Mouse (Mus musculus) retina, adult 2 months (tissue): ENCODE data around the gene Fbxl16.

Source experiments
- DNase-seq: peaks from one replicate; pipeline ENCODE4 v3.0.0-alpha.2; 2012; ENCODE audit warnings: low read depth, low spot score

The Fbxl16 gene

GRCm38 (mm10) chr17:25842509-25842908 lies 33.6 kb downstream of the Fbxl16 start:
- DNase-seq: no peak

GRCm38 (mm10) chr17:25843122-25843521 lies 34.2 kb downstream of the Fbxl16 start:
- no peak for DNase-seq

- no peak for DNase-seq
Measured at GRCm38 (mm10) chr17:25843636-25844395, 34.9 kb downstream of the Fbxl16 start.

- DNase-seq: peak; percentile 86
Measured at GRCm38 (mm10) chr17:25844396-25844901, 35.6 kb downstream of the Fbxl16 start, which contains the start of gene Rhot2. Gene Rhot2 (minus strand): TSS chr17:25844851.

- no peak for DNase-seq
Measured at GRCm38 (mm10) chr17:25860229-25860628, 51.3 kb downstream of the Fbxl16 start.

- peak; percentile 84 for DNase-seq
Measured at GRCm38 (mm10) chr17:25860832-25861703, 52.2 kb downstream of the Fbxl16 start, which contains the start of gene Wdr90. Gene Wdr90 (minus strand): TSS chr17:25861501.

GRCm38 (mm10) chr17:25861704-25862612 lies 53.1 kb downstream of the Fbxl16 start:
- no peak for DNase-seq

GRCm38 (mm10) chr17:25863681-25864080 lies 54.8 kb downstream of the Fbxl16 start:
- DNase-seq: no peak

- DNase-seq: no peak
Measured at GRCm38 (mm10) chr17:25864311-25864710, 55.4 kb downstream of the Fbxl16 start.

GRCm38 (mm10) chr17:25865288-25865687 lies 56.4 kb downstream of the Fbxl16 start:
- no peak for DNase-seq

GRCm38 (mm10) chr17:25866172-25866571 lies 57.3 kb downstream of the Fbxl16 start:
- DNase-seq: no peak

GRCm38 (mm10) chr17:25867509-25867835 lies 58.6 kb downstream of the Fbxl16 start:
- no peak for DNase-seq

GRCm38 (mm10) chr17:25867836-25868600 lies 59.1 kb downstream of the Fbxl16 start:
- no peak for DNase-seq

- DNase-seq: no peak
Measured at GRCm38 (mm10) chr17:25868601-25869191, 59.8 kb downstream of the Fbxl16 start, which contains the start of gene Mcrip2. Gene Mcrip2 (minus strand): TSS chr17:25868764.

- no peak for DNase-seq
Measured at GRCm38 (mm10) chr17:25869498-25869897, 60.6 kb downstream of the Fbxl16 start.

- DNase-seq: no peak
Measured at GRCm38 (mm10) chr17:25869954-25870353, 61.1 kb downstream of the Fbxl16 start.
